Mouse (Mus musculus) olfactory bulb, adult 2 months (tissue): ENCODE results near the gene Atp2c1. TPM values are rescaled to one million over a fixed set of nuclear protein-coding genes. Genes with fewer than 3 reads are reported as not detected.

ENCODE experiments used
- H3K27ac ChIP-seq: fragments of 200-500 bp; 2 replicates; pipeline ENCODE4 v1.5.1; 2012; ENCODE audit warnings: low read depth, low read length; ENCODE audit not compliant: insufficient read depth
- H3K4me1 ChIP-seq: fragments of 200-500 bp; 2 replicates; pipeline ENCODE4 v1.6.1; 2012; ENCODE audit warnings: low read length; ENCODE audit not compliant: control insufficient read depth, insufficient read depth
- H3K4me3 ChIP-seq: fragments of 200-500 bp; 2 replicates; pipeline ENCODE4 v1.5.1; 2012; ENCODE audit warnings: mild to moderate bottlenecking, low read depth, low read length, moderate library complexity; ENCODE audit not compliant: insufficient read depth
- CTCF ChIP-seq: fragments of 200-500 bp; IDR thresholded peaks from 2 replicates; pipeline ENCODE4 v1.5.1; 2012; ENCODE audit warnings: low read depth, mild to moderate bottlenecking, low read length, moderate library complexity; ENCODE audit not compliant: insufficient read depth
- POLR2A ChIP-seq: fragments of 200-500 bp; IDR thresholded peaks from 2 replicates; pipeline ENCODE4 v1.6.1; 2012; ENCODE audit warnings: mild to moderate bottlenecking, low read depth, low read length, moderate library complexity; ENCODE audit not compliant: insufficient read depth
- WGBS: fragments of 180-500 bp; shearing (Covaris S2); methylation state at CpG from one replicate; pipeline ENCODE4 v1.1.7; 2018; 5-methylcytosine and 5-hydroxymethylcytosine counted together
- polyA plus RNA-seq: library from polyadenylated mRNA; stranded (reverse); fragments of >200 nt; gene quantifications from 2 replicates; pipeline ENCODE4 v1.2.4, GENCODE M21; 2012; ENCODE audit warnings: low replicate concordance; ENCODE audit not compliant: missing spikeins, insufficient read depth, insufficient read length

Gene Atp2c1
- polyA plus RNA-seq, 1 experiment, result 454 TPM

DNA sequence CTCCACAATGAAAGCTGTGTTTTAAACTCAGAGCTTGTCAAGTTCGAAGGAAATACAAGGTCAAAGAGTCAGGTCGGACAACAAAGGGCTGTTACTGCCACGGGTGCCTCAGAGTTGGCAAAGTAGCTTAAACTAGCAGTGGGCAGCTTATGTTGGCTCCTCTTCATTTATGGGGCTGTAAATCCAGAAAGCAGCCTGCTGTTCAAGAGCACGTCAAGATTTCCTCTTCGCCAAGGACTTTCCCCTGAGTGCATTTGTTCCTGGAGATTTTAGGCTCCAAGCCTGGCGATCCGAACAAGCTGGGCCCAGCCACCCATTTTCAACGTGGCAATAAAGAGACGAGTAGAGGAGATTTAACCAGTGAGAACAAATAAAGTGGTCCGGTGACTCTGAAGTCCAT, 9.8 kb upstream of the Atp2c1 start:
- no peaks in the 10 kb centered on the region for H3K4me1 ChIP-seq
- WGBS, result 64% methylated on average over 10 of the region's 10 CpGs
- TF ChIP-seq CTCF (no peak), POLR2A (no peak)
- H3K27ac ChIP-seq, result no peak overlapping the region
- H3K4me3 ChIP-seq, result no peak overlapping the region

DNA sequence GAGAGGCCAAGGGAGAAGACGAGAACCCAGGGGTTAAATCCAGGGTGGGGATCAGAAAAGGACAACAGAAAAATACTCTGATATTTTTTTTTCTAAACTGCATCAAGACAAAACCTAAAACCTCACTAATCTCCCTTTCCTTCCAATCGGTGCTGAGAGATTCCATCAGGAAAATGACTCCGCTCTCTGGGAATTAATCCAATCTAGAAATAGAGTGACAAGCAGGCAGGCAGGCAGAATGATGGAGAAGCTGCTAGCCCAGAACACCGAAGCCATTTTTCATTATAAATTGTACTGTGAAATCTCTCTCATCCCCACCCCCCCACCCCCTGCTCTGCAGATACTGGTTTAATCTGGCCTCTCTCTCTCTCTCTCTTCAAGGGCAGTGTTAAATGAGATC, 1.8 kb downstream of the Atp2c1 start:
- peaks cover 3% of the 10 kb centered on the region; the same call in 1 of the 2 replicates for H3K4me1 ChIP-seq
- H3K4me3 ChIP-seq, result no peak overlapping the region
- 55% methylated on average over 4 of the region's 4 CpGs for WGBS
- no peak for TF ChIP-seq CTCF
- no peak for TF ChIP-seq POLR2A
- no peak overlapping the region for H3K27ac ChIP-seq

DNA sequence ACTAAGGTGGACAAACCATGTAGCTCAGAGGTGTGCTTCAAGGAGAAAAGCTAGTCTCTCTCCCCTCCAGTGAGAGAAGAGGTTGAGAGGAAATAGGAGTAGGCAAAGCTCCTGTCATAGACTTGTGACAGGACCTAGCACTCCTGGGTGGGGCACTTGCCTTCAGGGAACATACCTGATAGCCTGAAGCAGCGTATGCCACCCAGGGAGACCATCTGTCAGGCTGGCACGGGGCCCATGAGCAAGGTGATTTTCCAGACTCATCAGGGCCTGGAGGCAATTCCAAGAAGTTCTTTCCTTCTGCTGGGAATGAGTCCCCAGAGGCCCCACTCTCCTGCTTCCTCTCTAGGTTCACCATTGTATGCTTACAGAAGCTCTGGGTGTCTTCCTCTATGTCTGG, 4.1 kb downstream of the Atp2c1 start:
- no peak overlapping the region for H3K27ac ChIP-seq
- H3K4me1 ChIP-seq, result peaks cover 5% of the 10 kb centered on the region; the same call in 1 of the 2 replicates
- no peak overlapping the region for H3K4me3 ChIP-seq
- WGBS, result 83% methylated on average over 2 of the region's 2 CpGs
- TF ChIP-seq POLR2A (no peak), CTCF (no peak)

DNA sequence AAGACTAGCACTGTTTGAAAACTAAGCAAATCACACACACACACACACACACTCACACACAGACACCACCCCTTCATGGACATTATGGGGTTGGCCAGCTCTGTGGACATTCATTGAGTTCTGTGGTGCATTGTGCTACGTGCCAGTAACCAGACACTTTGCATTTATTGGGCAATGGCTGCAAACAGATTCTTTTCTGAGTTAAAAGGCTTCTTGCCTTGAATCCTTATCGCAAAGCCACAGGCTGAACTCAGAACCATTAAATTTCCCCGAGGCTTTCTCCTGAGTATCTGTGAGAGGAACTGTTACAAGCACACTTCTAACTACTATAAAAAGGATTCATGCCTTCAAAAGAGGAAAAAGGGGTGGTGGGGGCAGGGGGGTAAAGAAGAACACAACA, 5.1 kb downstream of the Atp2c1 start:
- Histone ChIP-seq H3K4me1 (peaks cover 5% of the 10 kb centered on the region; the same call in 1 of the 2 replicates), H3K27ac (no peak overlapping the region), H3K4me3 (no peak overlapping the region)
- 59% methylated on average over 3 of the region's 3 CpGs for WGBS
- TF ChIP-seq CTCF, result no peak
- no peak for TF ChIP-seq POLR2A

DNA sequence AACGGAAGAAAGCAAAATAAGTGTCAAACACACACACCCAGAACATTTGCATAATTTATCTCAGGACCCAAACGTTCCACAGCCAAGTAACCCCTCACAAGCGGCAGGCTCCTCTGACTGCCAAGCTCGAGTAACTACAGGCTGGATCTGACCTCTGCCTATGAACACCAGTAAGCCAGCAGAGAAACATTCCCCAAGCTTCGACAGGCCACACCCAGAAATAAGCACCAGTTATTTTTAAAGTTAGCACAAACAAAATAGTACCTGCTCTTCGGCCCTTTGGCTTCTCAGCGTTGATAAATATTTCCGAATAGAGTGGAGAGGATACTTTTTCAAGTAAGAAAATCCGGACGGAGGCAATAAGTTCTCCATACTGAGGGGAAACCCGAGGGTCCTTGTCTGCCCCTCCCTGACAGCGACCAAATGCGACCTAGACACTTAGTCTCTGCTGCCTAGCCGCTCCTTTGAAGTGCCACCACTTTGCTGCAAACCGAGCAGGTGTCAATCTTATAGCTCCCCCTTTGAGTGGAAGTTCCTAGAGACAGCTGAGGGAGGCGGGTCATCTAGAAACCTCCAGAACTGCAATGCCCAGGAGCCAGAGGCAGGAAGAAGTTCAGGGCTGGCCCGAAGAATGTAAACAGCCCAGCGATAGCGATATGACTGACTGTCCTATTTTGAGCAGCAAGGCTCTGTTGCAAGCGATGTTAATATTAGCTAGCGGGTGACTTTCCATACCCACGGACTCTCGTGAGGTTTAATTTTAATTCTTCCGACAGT, 6.2 kb downstream of the Atp2c1 start:
- Histone ChIP-seq H3K4me3 (no peak overlapping the region; the same call in 1 of the 2 replicates), H3K27ac (no peak overlapping the region), H3K4me1 (peaks cover 5% of the 10 kb centered on the region; the same call in 1 of the 2 replicates)
- WGBS, result 57% methylated on average over 24 of the region's 24 CpGs
- TF ChIP-seq POLR2A, result no peak
- TF ChIP-seq CTCF, result no peak

DNA sequence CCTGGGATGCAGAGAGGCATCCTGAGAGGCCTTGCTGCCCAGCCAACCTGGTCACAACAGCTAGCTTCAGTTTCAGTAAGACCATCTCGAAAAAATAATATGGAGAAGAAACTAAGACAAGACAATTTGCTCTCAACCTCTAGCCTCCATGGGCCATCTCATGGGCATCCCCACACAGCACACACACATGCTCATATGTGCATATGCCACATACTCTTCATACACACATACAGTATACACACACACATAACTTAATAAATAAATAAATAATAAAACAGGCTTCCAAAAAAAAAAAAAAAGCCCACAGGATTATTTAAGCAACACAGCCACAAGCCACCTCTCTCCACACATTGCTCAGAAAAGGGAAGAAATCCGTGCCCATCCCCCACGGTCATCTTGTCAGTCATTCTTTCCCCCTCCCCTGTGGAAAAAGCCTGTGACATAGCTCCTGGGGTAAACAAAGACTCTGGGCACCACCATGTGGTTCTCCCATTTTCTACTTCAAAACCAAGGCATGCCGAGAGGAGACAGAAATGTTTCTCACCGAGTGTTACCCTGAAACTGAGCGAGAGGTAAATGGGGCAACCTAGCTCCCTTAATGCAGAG, 7.7 kb downstream of the Atp2c1 start:
- TF ChIP-seq CTCF, result no peak
- TF ChIP-seq POLR2A, result no peak
- peaks cover 5% of the 10 kb centered on the region; the same call in 1 of the 2 replicates for H3K4me1 ChIP-seq
- WGBS, result 68% methylated on average over 6 of the region's 6 CpGs
- no peak overlapping the region for H3K4me3 ChIP-seq
- H3K27ac ChIP-seq, result no peak overlapping the region

DNA sequence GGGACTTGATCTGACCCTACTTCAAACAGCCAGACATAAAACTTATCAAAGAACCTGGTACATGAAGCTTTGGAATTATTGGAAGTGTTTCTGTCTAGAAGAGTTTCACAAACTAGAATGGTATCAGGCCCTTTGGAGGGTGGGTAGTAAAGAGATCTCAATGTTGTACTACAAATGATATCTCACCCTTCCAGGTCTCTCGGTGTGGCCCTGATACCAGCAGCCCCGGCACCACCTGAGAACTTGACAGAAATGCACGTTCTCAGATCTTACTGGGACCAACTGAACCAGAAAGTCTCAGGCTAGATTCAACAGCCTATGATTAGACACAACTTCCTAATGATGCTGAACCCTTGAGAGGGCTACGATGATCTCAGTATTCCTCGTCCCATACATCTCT, 23.4 kb downstream of the Atp2c1 start:
- TF ChIP-seq CTCF (no peak), POLR2A (no peak)
- Histone ChIP-seq H3K27ac (no peak overlapping the region), H3K4me3 (no peak overlapping the region), H3K4me1 (no peaks in the 10 kb centered on the region)
- WGBS, result 94% methylated on average over 5 of the region's 5 CpGs

DNA sequence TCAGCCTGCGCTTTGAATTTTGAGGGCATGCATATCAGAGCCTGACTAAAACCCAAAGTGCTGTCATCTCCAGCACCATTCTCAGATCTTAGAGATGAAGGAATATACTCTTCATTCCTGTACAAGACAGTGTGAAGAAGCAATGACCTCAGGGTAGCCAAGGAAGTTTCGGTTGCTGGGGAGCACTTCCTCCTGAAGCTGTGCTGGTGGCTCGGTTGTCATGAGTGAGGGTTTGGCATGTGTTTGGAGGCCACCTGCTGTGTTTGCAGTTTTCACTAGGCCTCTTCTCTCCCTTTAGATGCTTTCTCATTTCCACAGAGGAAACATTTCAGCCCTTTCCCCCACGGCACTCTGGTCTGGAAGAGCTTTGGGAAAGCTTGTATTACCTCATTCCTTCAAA, 24.7 kb downstream of the Atp2c1 start:
- TF ChIP-seq POLR2A (no peak), CTCF (no peak)
- H3K4me3 ChIP-seq, result no peak overlapping the region
- 66% methylated on average over 4 of the region's 4 CpGs for WGBS
- no peaks in the 10 kb centered on the region for H3K4me1 ChIP-seq
- no peak overlapping the region for H3K27ac ChIP-seq
